Mouse (Mus musculus) embryonic facial prominence, embryonic 13.5 days (tissue): Measurements from ENCODE around the gene Pigk. TPM values are rescaled to one million over a fixed set of nuclear protein-coding genes. Genes with fewer than 3 reads are reported as not detected.

Experiments used
- ATAC-seq: fragments of 200-750 bp; cut with Nextera tagmentation; 2 replicates; pipeline ENCODE4 v1.8.0; 2017; ENCODE audit warnings: low read depth; ENCODE audit not compliant: insufficient number of reproducible peaks, insufficient read depth, low FRiP score, low TSS enrichment
- H3K27ac ChIP-seq: fragments of 300-500 bp; sonication (generic); 2 replicates; pipeline ENCODE4 v1.5.1; 2015; ENCODE audit warnings: moderate library complexity, mild to moderate bottlenecking, inconsistent platforms
- H3K27me3 ChIP-seq: fragments of 300-500 bp; sonication (generic); 2 replicates; pipeline ENCODE4 v1.6.1; 2015; ENCODE audit warnings: mild to moderate bottlenecking, inconsistent platforms
- H3K36me3 ChIP-seq: fragments of 300-500 bp; sonication (generic); 2 replicates; pipeline ENCODE4 v1.6.1; 2015; ENCODE audit warnings: mild to moderate bottlenecking, inconsistent platforms
- H3K4me1 ChIP-seq: fragments of 300-500 bp; sonication (generic); 2 replicates; pipeline ENCODE4 v1.6.1; 2015; ENCODE audit warnings: inconsistent platforms
- H3K4me2 ChIP-seq: fragments of 300-500 bp; sonication (generic); 2 replicates; pipeline ENCODE4 v1.6.1; 2015; ENCODE audit warnings: moderate library complexity, mild to moderate bottlenecking, inconsistent platforms
- H3K4me3 ChIP-seq: fragments of 300-500 bp; sonication (generic); 2 replicates; pipeline ENCODE4 v1.5.1; 2015; ENCODE audit warnings: mild to moderate bottlenecking, inconsistent platforms
- H3K9ac ChIP-seq: fragments of 300-500 bp; sonication (generic); 2 replicates; pipeline ENCODE4 v1.6.1; 2015; ENCODE audit warnings: mild to moderate bottlenecking, inconsistent platforms
- H3K9me3 ChIP-seq: fragments of 300-500 bp; sonication (generic); 2 replicates; pipeline ENCODE4 v1.6.1; 2016; ENCODE audit warnings: inconsistent platforms
- WGBS: fragments of 180-500 bp; shearing (Covaris S2); methylation state at CpG from one replicate; pipeline ENCODE4 v1.1.7; 2015; ENCODE audit warnings: mixed read lengths; 5-methylcytosine and 5-hydroxymethylcytosine counted together
- polyA plus RNA-seq: library from polyadenylated mRNA; unstranded; fragments of >200 nt; fragmentation: Nextera tagmentation; extraction: Ambion mirVana; gene quantifications from 2 replicates; pipeline ENCODE4 v1.2.1, GENCODE M21; 2015

Gene Pigk
- polyA plus RNA-seq, 1 experiment from 2014 or later = 52.4 TPM

DNA sequence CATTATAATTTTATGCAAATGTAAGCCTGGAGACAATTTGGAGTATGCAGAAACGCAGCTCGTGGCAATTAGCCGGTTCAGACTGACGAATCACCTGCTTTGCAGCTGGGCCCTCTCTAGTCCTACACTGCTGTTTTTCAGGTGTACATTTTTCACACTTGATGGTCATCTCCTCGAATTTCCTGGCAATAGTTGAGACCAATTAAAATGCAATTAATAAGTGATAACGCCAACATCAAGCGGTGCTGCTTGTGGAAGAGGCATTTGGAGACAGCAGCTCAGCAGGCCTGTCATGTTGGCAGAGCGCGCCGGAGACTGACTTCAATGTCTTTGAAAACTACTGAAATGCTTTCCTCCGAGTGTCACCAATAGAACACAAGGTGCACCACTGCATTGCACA lies 310.1 kb downstream of the Pigk start:
- Histone ChIP-seq H3K9me3 (no peaks in the 10 kb centered on the region), H3K4me3 (no peak overlapping the region), H3K27me3 (no peaks in the 10 kb centered on the region), H3K36me3 (no peaks in the 10 kb centered on the region), H3K4me2 (no peak overlapping the region), H3K9ac (no peak overlapping the region), H3K4me1 (no peaks in the 10 kb centered on the region), H3K27ac (no peak overlapping the region)
- ATAC-seq = no peak
- WGBS = 83% methylated on average over 11 of the region's 11 CpGs

Other genes with a start within 250 kb of the Pigk start
- 1.0 and 1.7 TPM in 2 replicates for gene Ak5, start 45.7 kb upstream of the Pigk start, polyA plus RNA-seq